Mouse (Mus musculus) right cerebral cortex, postnatal 36 days (tissue): ENCODE data around the gene Gpn1.
"Not testable (repeated sequence)": the region's sequence is repeated elsewhere in the genome, so short reads cannot be mapped to it uniquely, and the experiment has no call there.

Experiments
- DNase-seq, 2 experiments: peaks; one replicate each; pipeline ENCODE4 v3.0.0; 2022; ENCODE audit warnings: low spot score in 2 of 2, mixed read lengths in 1 of 2

The Gpn1 gene

DNA sequence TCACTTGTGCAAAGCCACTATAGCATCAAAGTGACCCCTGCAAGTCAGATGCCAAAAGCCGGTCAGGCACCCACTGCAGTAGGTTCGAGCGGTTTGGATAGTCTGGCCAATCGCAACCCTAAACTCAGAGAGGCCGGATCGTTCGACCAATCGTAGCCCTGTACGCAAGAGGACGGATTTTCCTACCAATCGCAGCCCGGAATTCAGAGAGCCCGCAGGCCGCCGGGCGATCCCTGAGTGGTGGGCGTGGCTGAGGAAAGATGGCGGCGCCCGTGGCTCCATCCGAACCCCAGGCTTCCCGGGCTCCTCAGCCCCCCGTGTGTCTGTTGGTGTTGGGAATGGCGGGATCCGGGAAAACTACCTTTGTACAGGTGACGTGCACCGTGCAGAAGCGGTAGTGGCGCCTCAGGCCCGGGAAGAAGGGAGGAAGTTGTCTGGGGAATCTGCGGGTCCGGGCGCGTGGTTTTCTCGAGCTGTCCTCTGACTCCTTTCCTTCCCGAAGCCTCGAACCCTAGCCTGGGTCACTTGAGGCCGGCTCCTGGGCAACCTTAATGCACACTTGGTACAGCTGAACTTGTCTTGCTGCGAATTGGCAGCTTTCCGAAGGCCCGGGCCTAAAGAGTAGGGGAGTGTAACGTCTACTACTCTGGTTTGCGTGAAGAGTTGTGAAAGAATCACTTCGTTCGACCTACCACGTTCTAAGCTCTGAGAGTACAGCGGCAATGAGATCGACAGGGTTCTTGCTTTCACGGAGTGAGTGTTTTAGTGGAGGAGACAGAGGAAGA is at the start of gene Gpn1:
Gene Gpn1 (plus strand): TSS at position 229 of the 785 bp plus-strand sequence.
- peak; percentile 88 to 93 for DNase-seq

DNA sequence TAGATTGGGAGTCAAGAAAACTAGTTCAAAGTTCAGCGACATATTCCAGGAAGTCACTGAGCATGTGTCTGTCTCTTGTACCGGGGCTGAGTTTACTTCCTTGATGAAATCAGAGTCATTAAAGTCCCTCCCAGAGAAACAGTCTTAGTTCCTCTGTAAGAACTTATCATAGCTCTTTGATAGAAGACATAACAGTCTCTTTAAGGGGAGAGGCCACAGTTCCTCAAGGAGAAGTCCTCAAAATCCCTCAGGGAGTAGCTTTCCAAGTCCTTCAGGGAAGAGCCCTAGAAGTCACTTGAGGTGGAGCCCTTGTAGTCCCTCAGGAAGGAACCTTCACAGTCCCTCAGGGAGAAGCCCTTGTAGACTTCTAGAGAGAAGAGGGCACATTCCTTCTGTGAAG is 43.2 kb upstream of the Gpn1 start:
- no peak for DNase-seq

DNA sequence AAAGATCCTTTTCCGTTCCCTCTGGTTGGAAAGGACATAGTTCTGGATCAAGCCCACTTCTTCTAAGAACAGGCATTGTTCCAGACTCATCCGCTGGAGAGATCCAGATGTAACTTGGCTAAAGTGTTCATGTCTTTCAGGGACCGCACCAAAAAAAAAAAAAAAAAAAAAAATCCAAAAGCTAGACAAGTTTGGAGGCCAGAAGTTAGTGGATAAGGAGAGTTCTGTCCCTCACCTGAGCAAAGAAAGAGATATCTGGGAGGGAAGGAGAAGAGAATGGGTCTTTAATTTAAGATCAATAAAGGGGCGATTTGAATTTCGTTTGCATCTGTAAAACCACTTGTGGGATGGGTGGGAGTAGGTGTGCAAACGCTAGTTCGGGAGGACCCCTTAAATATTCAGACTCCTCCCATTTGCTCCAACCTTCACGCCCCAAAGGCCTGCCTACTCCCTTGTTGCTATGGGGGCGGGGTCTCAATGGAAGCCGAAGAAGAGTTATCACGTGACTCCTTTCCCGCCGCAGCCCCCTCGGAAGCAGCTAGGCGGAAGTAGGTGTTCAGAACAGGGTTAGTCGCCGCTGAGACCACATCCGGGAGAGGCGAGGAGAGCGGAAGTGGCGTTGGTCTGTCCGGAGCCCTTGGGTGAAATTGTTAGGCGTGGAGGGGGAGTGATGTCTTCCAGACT is 42.5 kb upstream of the Gpn1 start, which contains the start of gene Zfp512:
Gene Zfp512 (plus strand): TSS at position 554 of the 684 bp plus-strand sequence.
- peak; percentile 91 to 95 for DNase-seq

DNA sequence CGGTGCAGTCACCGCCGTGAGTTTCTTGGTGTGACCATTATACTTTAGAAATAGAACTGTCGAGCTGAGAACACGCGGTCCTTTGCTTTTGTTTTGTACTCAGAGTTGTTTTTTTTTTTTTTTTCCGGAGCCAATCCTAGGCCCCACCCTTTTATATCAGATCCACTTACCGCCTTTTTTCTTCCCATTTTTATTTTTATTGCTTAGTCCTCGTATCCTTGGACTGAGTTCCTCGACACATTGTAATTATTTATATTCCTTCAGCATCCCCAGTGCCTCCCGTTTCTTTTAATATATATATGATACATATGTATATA is 42.0 kb upstream of the Gpn1 start:
- DNase-seq: no peak

DNA sequence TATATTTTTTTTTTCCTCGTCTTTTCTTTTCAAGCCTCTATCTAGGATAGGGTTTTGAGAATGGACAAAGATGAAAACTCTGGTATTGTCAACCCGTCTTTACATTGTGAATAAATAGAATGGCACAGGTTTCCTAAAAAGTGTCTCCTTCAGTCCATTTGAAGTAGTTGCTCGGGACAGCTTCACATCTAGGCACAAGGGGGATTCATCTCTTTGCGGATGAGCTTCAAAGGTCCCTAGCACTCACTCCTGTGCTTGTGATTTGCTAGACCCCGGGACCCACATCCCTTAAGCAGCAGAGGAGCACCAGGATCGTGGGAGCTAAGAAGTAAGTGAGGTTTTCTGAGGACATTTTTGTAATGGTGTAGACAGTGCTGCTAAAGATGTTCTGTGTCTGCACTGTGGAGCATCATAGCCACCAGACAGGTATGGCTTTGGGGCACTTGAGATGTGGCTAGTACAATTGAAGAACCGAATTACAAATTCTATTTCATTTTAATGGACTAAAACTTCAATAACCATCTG is 41.6 kb upstream of the Gpn1 start:
- no peak for DNase-seq

DNA sequence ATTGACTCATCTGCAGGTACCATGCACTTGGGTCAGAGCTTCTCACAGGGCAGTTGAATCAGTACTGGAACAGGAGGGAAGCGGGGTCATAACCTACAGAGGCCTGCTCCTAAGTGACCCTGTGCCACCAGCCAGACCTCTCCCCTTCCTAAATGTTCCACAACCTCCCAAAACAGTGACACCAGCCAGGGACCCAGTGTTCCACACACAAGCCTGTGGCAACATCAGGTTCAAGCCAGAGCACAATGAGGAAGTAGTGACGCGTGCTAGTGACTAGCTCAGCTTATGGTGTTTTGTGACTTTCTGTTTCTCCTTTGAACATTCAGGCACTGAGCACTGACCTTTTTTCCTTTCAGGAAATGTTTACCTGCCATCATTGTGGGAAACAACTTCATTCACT is 26.7 kb upstream of the Gpn1 start:
- no peak for DNase-seq

DNA sequence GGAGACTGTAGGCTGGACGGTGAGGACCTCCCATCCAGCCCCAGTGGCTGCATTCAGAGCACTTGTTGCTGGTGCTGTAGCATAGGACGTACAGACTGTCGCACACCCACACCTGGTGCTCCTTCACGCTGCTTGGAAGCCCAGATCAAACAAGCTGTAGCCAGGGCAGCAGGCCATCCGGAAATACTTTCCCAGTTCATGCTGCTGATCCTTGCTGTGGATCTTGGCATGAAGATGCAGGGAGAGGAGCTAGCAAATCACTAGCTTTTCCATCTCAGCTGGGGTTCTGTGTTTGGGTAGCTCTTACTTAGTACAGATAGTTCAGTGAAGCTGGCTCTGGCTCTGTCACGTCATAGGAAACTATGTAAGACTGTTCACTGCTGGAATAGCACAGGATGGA is 24.8 kb upstream of the Gpn1 start:
- no peak for DNase-seq

DNA sequence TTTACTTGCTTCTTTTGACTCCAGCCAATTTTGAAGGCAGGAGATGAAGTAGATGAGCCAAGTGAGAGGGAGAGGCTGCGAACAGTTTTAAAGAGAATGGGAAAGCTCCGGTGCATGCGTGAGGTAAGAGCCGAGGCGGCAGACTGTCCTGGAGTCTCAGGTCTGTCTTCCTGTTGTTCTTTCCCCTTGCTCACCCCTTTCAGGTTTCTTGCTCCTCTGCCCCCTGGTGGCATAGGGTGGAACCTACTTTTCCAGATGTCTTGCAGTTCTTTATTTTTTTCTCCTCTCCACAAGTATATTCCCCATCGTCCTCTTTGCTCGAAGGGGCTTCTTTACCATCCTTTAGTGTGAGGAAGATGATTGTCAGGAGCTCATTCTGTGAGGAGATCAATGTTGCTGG is 24.2 kb upstream of the Gpn1 start:
- no peak for DNase-seq

DNA sequence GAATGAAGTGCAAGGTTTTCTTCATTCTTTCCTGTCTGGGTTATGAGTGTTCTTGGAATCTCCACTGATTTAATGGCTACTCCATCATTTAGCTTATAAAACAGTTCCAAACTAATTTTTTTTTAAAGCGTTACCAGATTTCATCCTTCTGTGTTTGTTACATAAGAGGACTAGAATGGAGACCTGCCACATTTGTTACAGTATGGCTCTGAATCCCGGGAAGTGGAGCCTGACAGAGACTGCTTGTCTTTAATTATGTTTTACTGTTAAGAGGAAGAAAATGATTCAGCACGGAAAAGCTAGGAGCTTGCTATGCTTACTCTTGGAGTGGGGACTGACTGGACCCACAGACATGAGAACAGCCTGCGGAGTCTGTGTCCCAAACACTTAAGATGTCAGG is 14.0 kb upstream of the Gpn1 start:
- no peak for DNase-seq

DNA sequence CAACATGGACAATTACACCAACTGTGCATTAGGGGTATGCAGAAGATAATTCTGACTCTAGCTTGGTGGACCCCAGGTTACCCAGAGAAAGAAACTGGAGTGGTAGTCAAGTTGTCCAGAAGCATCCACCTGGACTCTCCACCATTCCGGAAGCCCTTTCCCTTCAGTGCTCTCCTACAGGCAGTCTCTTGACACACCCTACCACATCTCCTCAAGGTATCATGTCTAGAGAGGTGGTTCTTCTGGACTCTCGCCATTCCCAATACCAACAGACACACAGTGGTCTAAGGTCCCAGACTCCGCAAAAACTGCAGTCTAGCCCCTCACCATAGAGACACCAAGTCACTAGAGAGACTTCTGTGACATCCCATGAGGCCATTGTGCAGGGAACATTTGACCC is 9.1 kb upstream of the Gpn1 start, which contains the start of gene 4930548H24Rik:
Gene 4930548H24Rik (plus strand): TSS at position 301 of the 400 bp plus-strand sequence.
- no peak for DNase-seq

DNA sequence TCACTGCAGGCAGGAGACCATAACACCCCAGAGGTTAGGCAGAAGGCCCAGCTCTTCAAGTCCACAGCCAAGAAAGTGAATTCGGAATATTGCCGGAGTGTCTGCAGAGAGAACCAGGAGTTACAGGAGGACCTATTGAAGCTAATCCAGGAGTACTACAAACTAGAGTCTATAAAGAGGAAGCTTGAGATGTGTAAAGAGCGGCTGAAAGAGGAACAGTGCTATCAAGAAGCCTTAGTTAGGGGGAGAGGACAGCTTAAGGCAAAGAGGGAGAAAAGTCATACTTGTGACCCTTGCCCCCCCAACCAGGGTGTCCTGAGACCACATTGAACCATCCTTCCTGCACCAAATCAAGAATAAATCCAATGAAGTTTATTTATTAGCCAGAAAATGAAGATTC is 6.7 kb upstream of the Gpn1 start:
- no peak for DNase-seq

DNA sequence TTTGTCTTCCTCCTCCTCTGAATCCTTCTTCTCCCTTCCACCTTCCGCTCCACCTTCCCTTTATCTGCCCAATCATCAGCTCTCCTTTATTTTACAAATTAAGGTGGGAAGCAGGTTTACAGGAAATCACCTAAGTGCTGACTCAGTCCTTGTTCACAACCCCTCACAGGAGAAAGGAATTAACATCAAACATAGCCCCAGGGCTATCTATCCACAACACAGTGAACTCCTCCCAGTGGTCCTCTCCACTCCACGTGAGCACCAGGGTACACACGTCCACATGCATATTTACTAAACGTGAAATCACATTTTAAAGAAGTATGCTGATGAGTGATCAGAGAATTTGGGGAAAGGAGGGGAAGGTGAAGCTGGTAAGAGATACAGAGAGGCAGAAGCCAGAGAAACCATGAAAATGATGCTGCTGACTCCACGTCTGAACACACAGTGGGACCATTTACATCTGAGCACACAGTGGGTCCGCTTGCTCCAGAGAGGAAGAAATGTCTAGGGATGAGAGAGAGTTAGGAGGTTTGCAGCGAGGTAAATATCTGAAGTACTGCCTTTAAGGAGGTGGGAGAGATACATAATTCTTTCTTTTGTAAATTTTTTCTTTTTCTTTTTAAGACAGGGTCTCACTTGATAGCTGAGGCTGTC is 5.3 kb upstream of the Gpn1 start:
- DNase-seq: no peak

DNA sequence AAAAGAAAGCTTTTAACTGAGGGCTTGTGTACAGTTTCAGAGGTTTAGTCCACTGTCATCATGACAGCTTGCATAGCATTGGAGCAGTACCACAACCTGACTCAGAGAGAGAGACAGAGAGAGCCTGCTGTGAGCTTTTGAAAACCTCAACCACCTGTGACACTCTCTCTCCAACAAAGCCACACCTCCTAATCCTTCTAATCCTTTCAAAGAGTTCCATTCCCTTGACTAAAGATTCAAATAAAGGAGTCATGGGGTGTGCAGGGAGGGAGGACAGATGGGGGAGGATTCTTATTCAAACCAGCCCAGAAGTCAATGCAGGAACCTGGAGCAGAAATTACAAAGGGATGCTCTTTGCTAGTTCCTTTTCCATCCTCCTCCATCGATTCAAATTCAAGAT is 2.5 kb upstream of the Gpn1 start:
- no peak for DNase-seq

DNA sequence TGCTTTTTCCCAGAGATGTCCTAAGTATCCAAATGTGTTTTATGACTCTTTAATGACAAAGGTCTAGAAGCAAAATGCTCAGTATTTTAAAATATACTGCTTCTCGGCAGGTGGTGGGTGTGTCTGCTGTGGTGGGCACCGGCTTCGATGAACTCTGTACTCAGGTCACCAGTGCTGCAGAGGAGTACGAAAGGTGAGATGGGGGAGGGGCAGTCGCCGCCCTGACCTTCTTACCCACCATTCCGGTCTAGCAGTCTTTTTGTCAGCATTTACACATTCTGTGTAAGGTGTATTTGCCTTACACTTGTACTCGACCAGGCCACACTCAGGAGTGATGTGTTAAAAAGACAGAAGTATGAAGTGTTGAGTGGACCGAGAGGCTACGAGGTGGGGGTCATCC is 10.3 kb downstream of the Gpn1 start:
- DNase-seq: no peak

DNA sequence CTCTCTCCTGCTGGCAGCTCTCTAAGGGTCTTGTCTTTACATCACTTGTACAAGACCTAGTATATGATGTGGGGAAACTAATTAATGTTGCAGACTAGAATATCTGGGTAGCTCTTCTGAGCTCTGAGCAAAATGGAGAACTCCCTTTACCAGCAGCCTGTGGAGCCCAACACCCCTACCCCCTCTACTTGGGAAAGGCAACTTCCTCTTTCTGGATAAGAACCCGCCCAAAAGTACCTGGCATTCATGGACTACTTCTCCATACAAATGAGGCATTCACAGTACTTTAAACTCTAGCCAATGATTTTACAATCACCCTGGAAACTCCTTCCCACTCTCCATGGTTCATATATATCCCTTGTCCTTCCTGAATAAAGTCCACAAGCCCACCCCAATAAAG is 17.9 kb downstream of the Gpn1 start:
- DNase-seq: no peak

DNA sequence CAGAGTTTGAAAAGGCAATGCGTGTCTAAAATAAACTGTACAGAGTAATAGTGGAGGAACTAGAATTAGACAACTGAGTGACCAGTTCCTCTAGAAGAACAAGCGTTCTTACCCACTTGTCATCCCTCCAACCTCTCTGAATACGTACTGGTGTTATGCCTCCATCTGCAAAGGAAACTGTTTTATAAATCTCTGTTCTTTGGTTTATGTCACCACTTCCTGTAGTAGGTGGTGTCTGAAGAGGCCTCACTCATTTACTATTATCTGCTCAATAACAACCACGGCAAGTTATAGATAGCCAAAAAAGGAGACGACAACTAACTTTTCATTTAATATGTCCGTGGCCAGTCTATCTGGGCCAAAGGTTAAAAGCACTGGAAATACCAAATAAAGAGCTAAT is 26.0 kb downstream of the Gpn1 start:
- no peak for DNase-seq

DNA sequence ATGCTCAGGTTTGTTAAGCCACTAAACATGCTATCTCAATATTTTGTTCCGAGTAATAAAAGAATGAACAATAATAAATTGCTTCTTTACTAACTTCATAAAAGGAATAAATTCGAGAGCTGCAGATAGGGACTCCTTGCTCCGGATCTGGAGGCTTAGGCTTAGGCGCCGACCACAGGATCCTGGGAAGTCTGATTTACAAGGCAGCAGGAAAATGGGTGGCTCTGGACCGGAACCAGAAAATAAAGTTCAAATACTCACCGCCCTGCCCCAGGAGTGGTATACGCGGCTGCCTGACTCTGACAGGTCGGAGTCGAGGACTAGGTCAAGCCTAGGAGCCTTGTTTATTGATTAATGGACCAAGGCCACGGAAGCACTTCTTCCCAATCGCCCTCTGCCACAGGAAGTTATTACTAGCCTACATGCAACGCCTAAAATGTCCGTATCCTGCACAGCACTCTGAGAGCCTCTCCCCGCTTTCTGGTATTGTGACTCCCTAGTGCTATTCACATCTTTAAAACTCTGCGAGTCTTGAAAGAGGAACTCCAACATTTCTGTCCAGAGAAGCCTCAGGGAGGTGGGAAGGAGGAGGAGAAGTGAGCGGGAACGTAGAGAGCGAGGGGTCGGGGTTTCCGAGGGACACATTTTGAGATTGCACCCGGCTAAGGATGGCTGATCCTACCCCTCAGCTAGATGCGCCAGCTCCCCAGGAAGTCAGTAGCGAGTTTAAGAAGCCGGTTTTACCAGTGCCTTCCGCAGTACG is 32.0 kb downstream of the Gpn1 start, which contains the start of gene Slc4a1ap:
Gene Slc4a1ap (plus strand): TSS at position 642 of the 763 bp plus-strand sequence.
- peak; percentile 44 to 53 for DNase-seq

DNA sequence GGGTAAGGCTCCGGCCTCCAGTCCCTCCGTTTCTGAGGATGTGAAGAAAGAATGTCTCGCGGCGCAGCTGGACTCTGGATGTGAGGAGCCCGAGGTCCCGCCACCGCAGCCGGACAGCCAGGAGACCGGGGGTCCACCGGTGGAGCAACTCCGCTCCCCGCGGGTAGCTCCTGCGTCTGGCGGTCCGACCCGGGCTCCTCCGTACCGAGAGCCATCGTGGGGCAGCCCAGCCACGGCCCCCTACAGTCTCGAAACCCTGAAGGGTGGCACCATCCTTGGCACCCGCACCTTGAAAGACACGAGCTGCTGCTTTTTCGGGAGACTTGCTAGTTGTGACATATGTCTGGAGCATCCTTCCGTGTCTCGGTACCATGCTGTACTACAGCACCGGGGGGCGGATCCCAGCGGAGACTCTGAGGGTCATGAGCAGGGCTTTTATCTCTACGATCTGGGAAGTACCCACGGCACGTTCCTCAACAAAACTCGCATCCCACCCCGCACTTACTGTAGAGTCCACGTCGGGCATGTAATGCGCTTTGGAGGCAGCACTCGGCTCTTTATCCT is 32.7 kb downstream of the Gpn1 start:
- no peak for DNase-seq

DNA sequence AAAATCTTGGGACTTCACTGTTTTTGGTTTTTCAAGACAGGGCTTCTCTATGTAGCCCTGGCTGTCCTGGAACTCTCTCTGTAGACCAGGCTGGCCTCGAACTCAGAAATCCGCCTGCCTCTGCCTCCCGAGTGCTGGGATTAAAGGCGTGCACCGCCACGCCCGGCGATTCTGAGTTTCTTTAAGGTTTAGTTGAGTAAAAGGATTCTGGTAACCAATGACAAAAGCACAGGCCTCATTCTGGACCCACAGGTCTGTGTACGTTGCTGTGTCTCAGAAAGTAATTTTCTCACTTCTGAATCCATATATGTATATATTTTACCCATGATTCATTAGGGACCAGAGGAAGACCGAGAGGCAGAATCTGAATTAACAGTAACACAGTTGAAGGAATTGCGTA is 33.2 kb downstream of the Gpn1 start, which contains the start of gene Supt7l:
Gene Supt7l (minus strand): TSS at position 101 of the 400 bp plus-strand sequence.
- DNase-seq: not testable (repeated sequence)

DNA sequence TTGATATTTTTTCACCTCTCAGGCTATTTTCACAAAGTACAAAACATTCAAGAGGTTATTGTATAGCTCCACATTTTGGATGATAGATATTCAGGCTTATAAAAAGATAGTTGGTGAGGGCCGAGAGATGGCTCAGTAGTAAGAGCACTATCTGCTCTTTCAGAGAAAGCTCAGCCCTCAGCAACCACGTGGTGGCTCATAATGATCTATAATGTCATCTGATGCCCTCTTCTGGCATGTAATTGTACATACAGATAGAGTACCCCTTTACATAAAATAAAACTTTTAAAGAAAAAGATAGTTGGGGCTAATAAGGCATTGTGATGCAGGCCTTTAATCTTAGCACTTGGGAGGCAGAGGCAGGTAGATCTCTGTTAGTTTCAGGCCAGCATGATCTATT is 34.0 kb downstream of the Gpn1 start:
- no peak for DNase-seq

DNA sequence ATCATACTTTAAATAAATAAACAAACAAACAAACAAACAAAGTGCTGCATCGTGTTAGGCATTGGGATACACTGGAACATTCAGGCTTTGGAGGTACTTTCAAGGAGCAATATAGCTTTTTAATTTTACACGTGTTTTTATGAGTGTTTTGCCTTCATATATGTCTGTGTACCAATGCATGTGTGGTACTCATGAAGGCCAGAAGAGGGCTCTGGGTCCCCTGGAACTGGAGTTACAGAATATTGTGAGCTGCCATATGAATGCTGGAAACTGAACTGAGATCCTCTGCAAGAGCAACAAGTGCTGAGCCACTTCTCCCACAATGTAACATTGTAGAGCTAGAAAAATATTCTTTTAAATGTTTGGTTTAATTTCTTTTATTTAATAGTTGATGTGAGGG is 40.7 kb downstream of the Gpn1 start:
- no peak for DNase-seq
